16 mouse cellular contexts compared by ENCODE assay signal in the genomic region with DNA sequence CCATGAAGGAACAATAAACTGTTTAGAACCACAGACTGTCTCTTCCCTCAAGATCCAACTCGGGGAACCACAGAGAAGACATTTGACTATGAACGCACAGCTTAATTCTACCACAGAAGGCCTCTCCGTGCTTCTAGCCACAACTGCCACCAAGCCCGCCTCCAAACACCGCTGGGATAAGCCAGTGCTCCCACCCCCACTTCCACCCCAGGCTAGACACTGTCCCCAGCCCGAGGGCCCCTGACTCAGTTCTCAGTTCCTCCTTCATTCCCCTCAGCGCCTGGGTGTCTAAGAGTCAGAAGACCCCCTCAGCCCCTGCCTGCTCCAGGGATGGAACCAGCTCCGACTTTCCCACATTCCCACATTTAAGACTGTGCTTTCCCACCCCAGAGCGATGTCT.
"Had no signal": no experiment of that assay in that cellular context is flagged by ENCODE, and none has a peak within 500 bp of the region (broad histone marks: within the 10 kb centered on the region; RNA-seq: fewer than 3 reads in every experiment).

No protein-coding gene starts in this region.

- H3K27ac ChIP-seq: kidney, postnatal 0 days; liver, embryonic 14.5 days; midbrain, embryonic 13.5 days; neural tube, embryonic 15.5 days; stomach, postnatal 0 days had no signal

- H3K4me2 ChIP-seq: midbrain, embryonic 13.5 days; neural tube, embryonic 15.5 days had no signal

- ATAC-seq: lung, postnatal 0 days; midbrain, embryonic 13.5 days had no signal

- H3K9ac ChIP-seq: liver, embryonic 14.5 days; midbrain, embryonic 13.5 days; neural tube, embryonic 15.5 days had no signal

- H3K27me3 ChIP-seq: midbrain, embryonic 13.5 days; neural tube, embryonic 15.5 days had no signal

- H3K4me1 ChIP-seq: midbrain, embryonic 13.5 days; neural tube, embryonic 15.5 days had no signal

- H3K4me3 ChIP-seq: midbrain, embryonic 13.5 days; myocyte; neural tube, embryonic 15.5 days had no signal

- DNase-seq: kidney, adult 11 months; kidney, adult 9 months; kidney, postnatal 36 days; left cerebral cortex, postnatal 4 days; lung, adult 2 months; lung, postnatal 36 days; right cerebral cortex, adult 18-20 months; thymus, adult 18-20 months; thymus, postnatal 14 days had no signal

- H3K36me3 ChIP-seq: midbrain, embryonic 13.5 days; neural tube, embryonic 15.5 days had no signal

- H3K9me3 ChIP-seq: midbrain, embryonic 13.5 days; neural tube, embryonic 15.5 days had no signal
